Mouse (Mus musculus) MEL (cell line): ENCODE data around the gene Gnat2.

ENCODE experiments used
- BHLHE40 ChIP-seq: IDR thresholded peaks from 2 replicates; pipeline ENCODE4 v1.6.1; 2012; ENCODE audit warnings: low read depth, mild to moderate bottlenecking, inconsistent platforms, low read length, improper control_type of control experiment, borderline replicate concordance
- CTCF ChIP-seq, 3 experiments: IDR thresholded peaks in 2 of 3; conservative IDR thresholded peaks in 1 of 3; 2 replicates each; pipeline ENCODE4 v1.5.1; 2011 to 2012; ENCODE audit warnings: low read length in 3 of 3, low read depth in 2 of 3, mild to moderate bottlenecking in 2 of 3, improper control_type of control experiment in 1 of 3, inconsistent platforms in 1 of 3, mixed read lengths in 1 of 3, moderate library complexity in 1 of 3; ENCODE audit not compliant: control insufficient read depth in 1 of 3, insufficient read depth in 1 of 3, poor library complexity in 1 of 3, severe bottlenecking in 1 of 3
- EP300 ChIP-seq, 2 experiments: IDR thresholded peaks; 2 replicates each; pipeline ENCODE4 v1.6.1; 2011; ENCODE audit warnings: improper control_type of control experiment in 2 of 2, low read length in 2 of 2, low read depth in 1 of 2, mild to moderate bottlenecking in 1 of 2

DNA sequence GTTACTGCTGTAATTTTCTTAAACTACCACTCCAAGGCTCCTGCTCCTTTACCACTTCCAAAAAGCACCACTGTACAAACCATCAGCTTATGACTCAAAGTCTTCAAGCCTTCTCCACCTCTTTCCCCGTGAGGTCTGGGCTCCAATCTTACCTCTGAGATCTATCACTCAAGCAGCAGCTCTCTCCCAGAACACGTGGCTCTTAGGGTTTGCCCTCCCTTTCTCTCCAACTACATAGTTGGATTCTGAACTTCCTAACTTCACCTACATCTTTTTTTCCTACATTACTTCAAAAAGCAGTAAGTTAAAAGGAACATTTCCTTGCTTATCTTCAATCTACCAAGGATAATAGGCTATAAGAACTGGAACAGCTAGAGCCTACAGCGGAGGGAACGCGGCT lies 35.9 kb downstream of the Gnat2 start:
- TF ChIP-seq BHLHE40, result no peak
- no peak for TF ChIP-seq EP300 (IDR thresholded peaks at IDR 0.05; ENCODE audit: low read depth in 1 of 2, low read length in 2 of 2)
- TF ChIP-seq CTCF (IDR thresholded peaks at IDR 0.05 in 2 of 3, conservative IDR thresholded peaks at IDR 0.05 in 1 of 3; ENCODE audit: control insufficient read depth in 1 of 3, insufficient read depth in 1 of 3, low read depth in 2 of 3, low read length in 3 of 3, poor library complexity in 1 of 3, severe bottlenecking in 1 of 3), result no peak
